Mouse (Mus musculus) layer of hippocampus, postnatal 25 days (tissue): ENCODE results near the gene Cmtm4. TPM values are rescaled to one million over a fixed set of nuclear protein-coding genes. Genes with fewer than 3 reads are reported as not detected.

ENCODE experiments used
- total RNA-seq, 2 experiments: library from RNA; stranded (reverse); gene quantifications; 2 replicates each; pipeline ENCODE4 v1.2.3; 2021

Cmtm4 gene
- total RNA-seq, 2 experiments from 2014 or later: 53.2 to 56.9 TPM

Other genes with a start within 250 kb of the Cmtm4 start
- gene Bean1, start 225.4 kb downstream of the Cmtm4 start, total RNA-seq: 1 to 10 TPM; 5.8 to 5.9 TPM
- gene Tk2, start 147.2 kb downstream of the Cmtm4 start, total RNA-seq: 10 to 100 TPM; 36.4 to 37.7 TPM
- gene Cklf, start 144.9 kb downstream of the Cmtm4 start, total RNA-seq: 1 to 10 TPM; 6.3 to 9.9 TPM
- not detected for gene Cmtm2a, start 102.6 kb downstream of the Cmtm4 start, total RNA-seq
- not detected for gene Gm45711, start 85.7 kb downstream of the Cmtm4 start, total RNA-seq
- not detected for gene Cmtm1, start 85.7 kb downstream of the Cmtm4 start, total RNA-seq
- gene Gm11020, start 74.2 kb downstream of the Cmtm4 start, total RNA-seq: not detected
- gene Cmtm2b, start 73.6 kb downstream of the Cmtm4 start, total RNA-seq: not detected
- gene Cmtm3, start 56.4 kb downstream of the Cmtm4 start, total RNA-seq: 10 to 100 TPM; 12.4 to 16.5 TPM
- 100 to 1,000 TPM; 234 to 270 TPM for gene Dync1li2, start 47.2 kb upstream of the Cmtm4 start, total RNA-seq
- under 1 TPM; 0.57 to 0.80 TPM for gene Terb1, start 114.1 kb upstream of the Cmtm4 start, total RNA-seq
- gene Nae1, start 138.8 kb upstream of the Cmtm4 start, total RNA-seq: 10 to 100 TPM; 44.3 to 46.9 TPM
- gene Car7, start 138.9 kb upstream of the Cmtm4 start, total RNA-seq: 10 to 100 TPM; 14.8 to 26.6 TPM
- 1 to 10 TPM; 7.8 to 8.1 TPM for gene Pdp2, start 195.6 kb upstream of the Cmtm4 start, total RNA-seq
- not detected for gene Cdh16, start 228.6 kb upstream of the Cmtm4 start, total RNA-seq
- gene Rrad, start 235.5 kb upstream of the Cmtm4 start, total RNA-seq: 1 to 10 TPM; 1.4 to 1.5 TPM
- 10 to 100 TPM; 24.9 to 35.8 TPM for gene Ciao2b, start 246.2 kb upstream of the Cmtm4 start, total RNA-seq